Mouse (Mus musculus): Measurements from ENCODE around the gene Letm1.

Gene Letm1

GRCm38 (mm10) chr5:33705612-33706349 lies 76.8 kb downstream of the Letm1 start:
- DNase-seq: no peak

- no peak for DNase-seq
These were observed 77.5 kb downstream of the Letm1 start for GRCm38 (mm10) chr5:33704945-33705611.

- no peak for DNase-seq
These were observed 78.6 kb downstream of the Letm1 start for GRCm38 (mm10) chr5:33703999-33704398.

GRCm38 (mm10) chr5:33701832-33702231 lies 80.8 kb downstream of the Letm1 start:
- DNase-seq: no peak

- DNase-seq: no peak
These were observed 82.6 kb downstream of the Letm1 start for GRCm38 (mm10) chr5:33700010-33700409.

GRCm38 (mm10) chr5:33698669-33699068 lies 83.9 kb downstream of the Letm1 start:
- no peak for DNase-seq

- no peak for DNase-seq
These were observed 84.6 kb downstream of the Letm1 start for GRCm38 (mm10) chr5:33697947-33698512.

- no peak for DNase-seq
These were observed 85.1 kb downstream of the Letm1 start for GRCm38 (mm10) chr5:33697534-33697933.

- no peak for DNase-seq
These were observed 86.2 kb downstream of the Letm1 start for GRCm38 (mm10) chr5:33696430-33696829.

- no peak for DNase-seq
These were observed 86.9 kb downstream of the Letm1 start for GRCm38 (mm10) chr5:33695718-33696121.

- no peak for DNase-seq
These were observed 87.5 kb downstream of the Letm1 start for GRCm38 (mm10) chr5:33694848-33695717.

GRCm38 (mm10) chr5:33694461-33694847 lies 88.2 kb downstream of the Letm1 start:
- no peak for DNase-seq

GRCm38 (mm10) chr5:33692393-33692792 lies 90.2 kb downstream of the Letm1 start:
- no peak for DNase-seq

GRCm38 (mm10) chr5:33689852-33690645 lies 92.6 kb downstream of the Letm1 start:
- DNase-seq: peak; percentile 73

Data from kidney, adult 11 months (tissue).